In the genomic region with DNA sequence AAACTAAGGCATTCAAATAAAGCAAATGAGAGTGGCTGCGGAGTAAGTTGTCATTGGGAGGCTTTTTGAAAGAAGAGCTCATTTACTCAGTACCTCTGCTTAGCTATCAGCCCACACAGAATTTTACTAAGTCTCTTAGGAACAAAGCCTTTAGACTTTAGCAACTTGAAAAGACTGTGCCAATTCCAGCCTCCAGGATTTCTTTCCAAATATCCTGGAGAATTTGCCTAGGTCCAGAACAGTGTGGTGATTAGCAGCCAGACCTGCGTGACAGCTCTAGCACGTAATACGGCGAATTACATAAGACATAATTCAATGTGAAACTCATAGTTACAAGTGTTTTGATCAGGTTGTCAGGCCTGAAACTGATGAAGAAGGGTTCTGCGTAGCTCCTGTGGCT, we compare ENCODE assay signal across 25 mouse cellular contexts.
"Had no signal": no experiment of that assay in that cellular context is flagged by ENCODE, and none has a peak within 500 bp of the region (broad histone marks: within the 10 kb centered on the region; RNA-seq: fewer than 3 reads in every experiment).

No protein-coding gene starts in this region.

- H3K4me1 ChIP-seq: heart, embryonic 13.5 days; heart, embryonic 15.5 days; intestine, embryonic 15.5 days; limb, embryonic 10.5 days; limb, embryonic 12.5 days; liver, embryonic 13.5 days; liver, embryonic 15.5 days had no signal

- H3K27me3 ChIP-seq: heart, embryonic 13.5 days; heart, embryonic 15.5 days; intestine, embryonic 15.5 days; limb, embryonic 12.5 days; liver, embryonic 13.5 days; liver, embryonic 15.5 days had no signal

- H3K36me3 ChIP-seq: heart, embryonic 13.5 days; heart, embryonic 15.5 days; intestine, embryonic 15.5 days; limb, embryonic 10.5 days; liver, embryonic 13.5 days; liver, embryonic 15.5 days had no signal

- DNase-seq: gastrocnemius, adult 2 months; gastrocnemius, postnatal 10 days; gastrocnemius, postnatal 25 days; heart, adult 2 months; heart, postnatal 14 days; heart, postnatal 36 days; kidney, adult 18-20 months; kidney, adult 8-10 months; kidney, postnatal 10 days; kidney, postnatal 25 days; kidney, postnatal 4 days; liver; liver, embryonic 13.5 days had no signal

- H3K27ac ChIP-seq: gastrocnemius, adult 2 months; heart, adult 2 months; heart, embryonic 13.5 days; heart, embryonic 15.5 days; hindbrain, embryonic 14.5 days; intestine, embryonic 15.5 days; layer of hippocampus, adult 2 months; left cerebral cortex, adult 2 months; limb, embryonic 10.5 days; limb, embryonic 12.5 days; liver, embryonic 13.5 days; liver, embryonic 15.5 days had no signal

- ATAC-seq: hindbrain, embryonic 16.5 days; inflammation-experienced regulatory T-cells, adult 6 months; intestine, embryonic 15.5 days; intestine, postnatal 0 days had no signal

- H3K4me3 ChIP-seq: gastrocnemius, adult 2 months; heart, adult 2 months; heart, embryonic 13.5 days; heart, embryonic 15.5 days; intestine, embryonic 15.5 days; layer of hippocampus, adult 2 months; left cerebral cortex, adult 2 months; limb, embryonic 10.5 days; limb, embryonic 12.5 days; liver, embryonic 13.5 days; liver, embryonic 15.5 days had no signal
